Mouse (Mus musculus) small intestine, adult 2 months (tissue): ENCODE measurements at regions not wholly inside any gene's neighbourhood (a gene's known extent, or its start where the extent isn't known, plus 50 kb on each side); places are given as distances from the start of the nearest gene placed in this dataset.

Experiments used
- CTCF ChIP-seq: fragments of 200-500 bp; IDR thresholded peaks from 2 replicates; pipeline ENCODE4 v1.5.1; 2012; ENCODE audit warnings: low read depth, mild to moderate bottlenecking, control low read depth, inconsistent platforms, low read length, moderate library complexity, mixed read lengths; ENCODE audit not compliant: insufficient replicate concordance, insufficient read length; ENCODE audit errors: extremely low read depth
- POLR2A ChIP-seq: fragments of 200-500 bp; IDR thresholded peaks from 2 replicates; pipeline ENCODE4 v1.6.1; 2012; ENCODE audit warnings: low read depth, mild to moderate bottlenecking, control low read depth, inconsistent platforms, low read length, moderate library complexity

DNA sequence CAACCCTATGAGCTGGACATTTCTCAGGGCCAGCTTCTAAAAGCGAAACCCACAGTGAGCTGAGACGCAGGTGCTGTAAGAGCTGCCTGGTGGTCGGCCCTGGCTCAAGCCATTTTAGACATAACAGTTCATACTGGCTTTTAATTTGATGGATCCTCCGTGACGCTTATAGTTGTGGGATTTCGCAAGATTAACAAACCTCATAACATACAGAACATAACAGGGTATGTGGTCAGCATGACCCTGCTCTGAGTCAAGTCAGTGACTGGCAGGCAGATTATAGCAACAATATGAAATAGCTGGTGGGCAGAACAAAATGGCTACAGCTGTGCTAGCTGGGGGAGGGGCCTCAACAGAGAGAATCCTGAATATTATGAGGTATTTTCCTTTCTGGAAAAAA is 60.6 kb downstream of the Sox4 start:
- TF ChIP-seq CTCF (no peak), POLR2A (no peak)
